Mouse (Mus musculus): ENCODE data around the gene C2. TPM values are rescaled to one million over a fixed set of nuclear protein-coding genes. Genes with fewer than 3 reads are reported as not detected.

Gene C2
- polyA plus RNA-seq, 1 experiment from 2014 or later: 4.0 TPM

GRCm38 (mm10) chr17:34881683-34882310 lies 16.3 kb downstream of the C2 start, which contains the start of gene Gm20547:
Gene Gm20547, minus strand, starts transcription at chr17:34882042.
- no peaks in the 10 kb centered on the region for H3K9me3 ChIP-seq (ENCODE audit: control insufficient read depth, low read length)
- H3K9ac ChIP-seq (ENCODE audit: low read depth, low read length): peak within 1 kb of the TSS; percentile 49; the same call in 1 of the 2 replicates
- no peaks in the 10 kb centered on the region for H3K27me3 ChIP-seq (replicated peaks; ENCODE audit: control insufficient read depth, insufficient read depth, low read length)
- peaks cover 13% of the 10 kb centered on the region; the same call in 1 of the 2 replicates for H3K4me1 ChIP-seq (ENCODE audit: control insufficient read depth, insufficient read depth, low read length)
- DNase-seq (ENCODE audit: low spot score): no peak
- ATAC-seq (ENCODE audit: low read depth): no peak
- H3K27ac ChIP-seq (replicated peaks; ENCODE audit: low read depth, low read length): no peak within 1 kb of the TSS
- H3K36me3 ChIP-seq (ENCODE audit: control insufficient read depth, insufficient read depth, low read length): no peaks in the 10 kb centered on the region
- H3K4me2 ChIP-seq (ENCODE audit: low read depth, low read length): peak within 1 kb of the TSS; percentile 37
- WGBS: 5% methylated on average over 15 of the region's 15 CpGs
- peak within 1 kb of the TSS; percentile 17; the same call in 1 of the 2 replicates for H3K4me3 ChIP-seq (ENCODE audit: low read depth, low read length)

- Histone ChIP-seq H3K9me3 (ENCODE audit: control insufficient read depth, low read length) (no peaks in the 10 kb centered on the region), H3K4me2 (ENCODE audit: low read depth, low read length) (no peak overlapping the region), H3K4me1 (ENCODE audit: control insufficient read depth, insufficient read depth, low read length) (peaks cover 13% of the 10 kb centered on the region; the same call in 1 of the 2 replicates), H3K27me3 (replicated peaks; ENCODE audit: control insufficient read depth, insufficient read depth, low read length) (no peaks in the 10 kb centered on the region), H3K36me3 (ENCODE audit: control insufficient read depth, insufficient read depth, low read length) (no peaks in the 10 kb centered on the region), H3K9ac (ENCODE audit: low read depth, low read length) (no peak overlapping the region), H3K4me3 (ENCODE audit: low read depth, low read length) (no peak overlapping the region), H3K27ac (replicated peaks; ENCODE audit: low read depth, low read length) (no peak overlapping the region)
- DNase-seq (ENCODE audit: low spot score) (no peak), ATAC-seq (ENCODE audit: low read depth) (no peak)
These were observed 16.9 kb downstream of the C2 start for GRCm38 (mm10) chr17:34881166-34881565.

- 48% methylated on average over 11 of the region's 11 CpGs for WGBS
- peak within 1 kb of the TSS; percentile 23 for H3K4me2 ChIP-seq (ENCODE audit: low read depth, low read length)
- peaks cover 13% of the 10 kb centered on the region; the same call in 1 of the 2 replicates for H3K4me1 ChIP-seq (ENCODE audit: control insufficient read depth, insufficient read depth, low read length)
- ATAC-seq (ENCODE audit: low read depth) (peak; percentile 60; the same call in 1 of the 2 replicates), DNase-seq (ENCODE audit: low spot score) (peak; percentile 33)
- H3K36me3 ChIP-seq (ENCODE audit: control insufficient read depth, insufficient read depth, low read length): no peaks in the 10 kb centered on the region
- H3K27me3 ChIP-seq (replicated peaks; ENCODE audit: control insufficient read depth, insufficient read depth, low read length): no peaks in the 10 kb centered on the region
- H3K9ac ChIP-seq (ENCODE audit: low read depth, low read length): no peak within 1 kb of the TSS; the same call in 1 of the 2 replicates
- no peaks in the 10 kb centered on the region for H3K9me3 ChIP-seq (ENCODE audit: control insufficient read depth, low read length)
- H3K4me3 ChIP-seq (ENCODE audit: low read depth, low read length): no peak within 1 kb of the TSS
- 0 out of 2 replicates have a peak within 1 kb of the TSS, but pooled peaks have one; percentile 39 for H3K27ac ChIP-seq (replicated peaks; ENCODE audit: low read depth, low read length)
These were observed 18.7 kb downstream of the C2 start, which contains the start of gene Zbtb12 for GRCm38 (mm10) chr17:34879336-34879879. Gene Zbtb12, plus strand, starts transcription at chr17:34879483.

- DNase-seq (ENCODE audit: low spot score) (no peak), ATAC-seq (ENCODE audit: low read depth) (no peak)
- Histone ChIP-seq H3K9ac (ENCODE audit: low read depth, low read length) (no peak overlapping the region), H3K9me3 (ENCODE audit: control insufficient read depth, low read length) (no peaks in the 10 kb centered on the region), H3K4me1 (ENCODE audit: control insufficient read depth, insufficient read depth, low read length) (peaks cover 1% of the 10 kb centered on the region; the same call in 1 of the 2 replicates), H3K27ac (replicated peaks; ENCODE audit: low read depth, low read length) (no peak overlapping the region), H3K27me3 (replicated peaks; ENCODE audit: control insufficient read depth, insufficient read depth, low read length) (no peaks in the 10 kb centered on the region), H3K36me3 (ENCODE audit: control insufficient read depth, insufficient read depth, low read length) (no peaks in the 10 kb centered on the region), H3K4me3 (ENCODE audit: low read depth, low read length) (no peak overlapping the region), H3K4me2 (ENCODE audit: low read depth, low read length) (no peak overlapping the region)
- 90% methylated on average over 6 of the region's 6 CpGs for WGBS
These were observed 23.7 kb downstream of the C2 start for GRCm38 (mm10) chr17:34874321-34874720.

DNA sequence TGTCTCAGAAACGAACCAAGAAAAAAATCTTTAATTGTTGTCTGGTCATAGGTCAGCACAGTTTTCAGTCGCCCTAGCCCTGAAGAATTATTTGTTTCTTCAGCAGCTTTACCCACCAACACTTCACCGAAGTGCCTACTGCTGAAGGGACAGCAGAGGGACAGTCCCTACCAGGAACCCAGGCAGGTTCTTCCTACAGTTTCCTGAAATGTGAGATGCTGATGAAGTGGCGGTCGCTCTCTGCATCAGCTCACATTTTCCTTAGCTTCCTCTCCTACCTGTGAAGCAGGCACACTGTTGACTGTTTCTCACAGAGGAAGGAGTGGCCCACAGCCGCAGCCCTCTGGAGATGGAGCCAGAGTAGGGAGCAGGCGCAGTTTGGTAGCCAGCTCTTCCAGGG lies 32.1 kb downstream of the C2 start:
- Histone ChIP-seq H3K4me2 (ENCODE audit: low read depth, low read length) (no peak overlapping the region), H3K4me1 (ENCODE audit: control insufficient read depth, insufficient read depth, low read length) (no peaks in the 10 kb centered on the region), H3K27me3 (replicated peaks; ENCODE audit: control insufficient read depth, insufficient read depth, low read length) (no peaks in the 10 kb centered on the region), H3K36me3 (ENCODE audit: control insufficient read depth, insufficient read depth, low read length) (no peaks in the 10 kb centered on the region), H3K4me3 (ENCODE audit: low read depth, low read length) (no peak overlapping the region), H3K9me3 (ENCODE audit: control insufficient read depth, low read length) (no peaks in the 10 kb centered on the region), H3K27ac (replicated peaks; ENCODE audit: low read depth, low read length) (no peak overlapping the region), H3K9ac (ENCODE audit: low read depth, low read length) (no peak overlapping the region)
- ATAC-seq (ENCODE audit: low read depth) (no peak), DNase-seq (ENCODE audit: low spot score) (no peak)
- 51% methylated on average over 7 of the region's 7 CpGs for WGBS

GRCm38 (mm10) chr17:34862416-34863081 lies 35.5 kb downstream of the C2 start, which contains the start of gene Cfb:
Gene Cfb, minus strand, starts transcription at chr17:34862518.
- H3K4me1 ChIP-seq (ENCODE audit: control insufficient read depth, insufficient read depth, low read length): no peaks in the 10 kb centered on the region
- H3K27me3 ChIP-seq (replicated peaks; ENCODE audit: control insufficient read depth, insufficient read depth, low read length): no peaks in the 10 kb centered on the region
- H3K27ac ChIP-seq (replicated peaks; ENCODE audit: low read depth, low read length): no peak within 1 kb of the TSS
- H3K9ac ChIP-seq (ENCODE audit: low read depth, low read length): no peak within 1 kb of the TSS
- no peak within 1 kb of the TSS for H3K4me3 ChIP-seq (ENCODE audit: low read depth, low read length)
- H3K4me2 ChIP-seq (ENCODE audit: low read depth, low read length): no peak within 1 kb of the TSS
- H3K9me3 ChIP-seq (ENCODE audit: control insufficient read depth, low read length): no peaks in the 10 kb centered on the region
- ATAC-seq (ENCODE audit: low read depth) (no peak), DNase-seq (ENCODE audit: low spot score) (no peak)
- 0 out of 2 replicates have a peak, but pooled peaks cover 3% of the 10 kb centered on the region for H3K36me3 ChIP-seq (ENCODE audit: control insufficient read depth, insufficient read depth, low read length)
- 68% methylated on average over 8 of the region's 8 CpGs for WGBS

DNA sequence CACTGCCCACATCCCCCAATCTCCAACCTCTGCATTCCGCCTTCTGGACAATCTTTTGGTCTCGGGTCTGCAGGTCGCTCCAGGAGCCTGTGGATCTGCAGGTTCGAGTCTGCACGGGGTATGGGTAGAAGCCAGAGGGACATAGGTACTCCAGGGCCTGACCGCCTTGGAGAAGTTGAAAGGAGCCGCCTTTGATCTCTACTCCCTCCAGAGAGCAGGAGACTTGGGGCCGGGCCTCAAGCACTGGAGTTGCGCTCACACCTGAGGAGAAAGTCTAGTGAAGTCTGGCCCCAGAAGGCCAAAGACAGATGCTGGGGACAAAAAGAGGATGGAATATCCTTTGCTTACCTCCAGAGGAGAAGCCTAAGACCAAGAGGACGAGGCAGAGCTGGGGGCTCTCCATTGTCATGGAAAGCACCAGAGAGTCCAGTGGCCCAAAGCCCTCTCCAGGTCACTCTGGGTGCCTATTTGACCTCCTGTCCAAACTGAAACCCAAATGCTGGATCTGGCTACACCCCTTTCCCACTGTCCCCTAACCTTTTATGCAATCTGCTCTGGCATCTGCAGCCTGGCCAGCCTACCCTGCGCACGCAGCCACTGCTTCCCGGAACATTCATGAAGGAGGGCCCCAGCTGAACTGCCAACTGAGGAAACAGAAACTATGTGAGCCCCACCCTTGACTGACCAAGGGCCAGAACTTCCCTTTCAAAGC lies 36.2 kb downstream of the C2 start:
- Histone ChIP-seq H3K9ac (ENCODE audit: low read depth, low read length) (no peak overlapping the region), H3K4me2 (ENCODE audit: low read depth, low read length) (no peak overlapping the region), H3K4me3 (ENCODE audit: low read depth, low read length) (no peak overlapping the region), H3K36me3 (ENCODE audit: control insufficient read depth, insufficient read depth, low read length) (0 out of 2 replicates have a peak, but pooled peaks cover 6% of the 10 kb centered on the region), H3K4me1 (ENCODE audit: control insufficient read depth, insufficient read depth, low read length) (no peaks in the 10 kb centered on the region), H3K27ac (replicated peaks; ENCODE audit: low read depth, low read length) (no peak overlapping the region), H3K27me3 (replicated peaks; ENCODE audit: control insufficient read depth, insufficient read depth, low read length) (no peaks in the 10 kb centered on the region), H3K9me3 (ENCODE audit: control insufficient read depth, low read length) (no peaks in the 10 kb centered on the region)
- ATAC-seq (ENCODE audit: low read depth): no peak
- WGBS: 70% methylated on average over 13 of the region's 13 CpGs
- no peak for DNase-seq (ENCODE audit: low spot score)

- Histone ChIP-seq H3K9ac (ENCODE audit: low read depth, low read length) (no peak overlapping the region), H3K4me1 (ENCODE audit: control insufficient read depth, insufficient read depth, low read length) (no peaks in the 10 kb centered on the region), H3K27ac (replicated peaks; ENCODE audit: low read depth, low read length) (no peak overlapping the region), H3K9me3 (ENCODE audit: control insufficient read depth, low read length) (no peaks in the 10 kb centered on the region), H3K4me3 (ENCODE audit: low read depth, low read length) (no peak overlapping the region), H3K4me2 (ENCODE audit: low read depth, low read length) (no peak overlapping the region), H3K27me3 (replicated peaks; ENCODE audit: control insufficient read depth, insufficient read depth, low read length) (no peaks in the 10 kb centered on the region), H3K36me3 (ENCODE audit: control insufficient read depth, insufficient read depth, low read length) (peaks cover 13% of the 10 kb centered on the region; the same call in 1 of the 2 replicates)
- DNase-seq (ENCODE audit: low spot score): no peak
- WGBS: 74% methylated on average over 9 of the region's 9 CpGs
- ATAC-seq (ENCODE audit: low read depth): no peak
These were observed 37.6 kb downstream of the C2 start for GRCm38 (mm10) chr17:34860514-34860913.

All from embryonic facial prominence, embryonic 14.5 days (tissue).